Mouse (Mus musculus) CH12.LX (cell line): ENCODE results near the gene Nadk2.

Experiments used
- CTCF ChIP-seq, 2 experiments: IDR thresholded peaks in 1 of 2; conservative IDR thresholded peaks in 1 of 2; 2 replicates each; pipeline ENCODE4 v1.5.1; 2011 to 2012; ENCODE audit warnings: low read depth in 2 of 2, low read length in 2 of 2, improper control_type of control experiment in 1 of 2, inconsistent platforms in 1 of 2, mild to moderate bottlenecking in 1 of 2, moderate library complexity in 1 of 2
- ELF1 ChIP-seq: IDR thresholded peaks from 2 replicates; pipeline ENCODE4 v1.6.1; 2014; ENCODE audit warnings: low read depth, mild to moderate bottlenecking, inconsistent platforms, low read length, improper control_type of control experiment
- EP300 ChIP-seq: IDR thresholded peaks from 2 replicates; pipeline ENCODE4 v1.6.1; 2011; ENCODE audit warnings: low read length, improper control_type of control experiment
- GABPA ChIP-seq: IDR thresholded peaks from 2 replicates; pipeline ENCODE4 v1.6.1; 2012; ENCODE audit warnings: low read depth, low read length, improper control_type of control experiment, inconsistent platforms; ENCODE audit not compliant: insufficient replicate concordance
- JUND ChIP-seq: conservative IDR thresholded peaks from 2 replicates; pipeline ENCODE4 v1.6.1; 2011; ENCODE audit warnings: low read depth, low read length, improper control_type of control experiment
- POLR2A ChIP-seq: IDR thresholded peaks from 2 replicates; pipeline ENCODE4 v1.6.1; 2011; ENCODE audit warnings: low read depth, mild to moderate bottlenecking, improper control_type of control experiment, low read length
- POLR2AphosphoS2 ChIP-seq: IDR thresholded peaks from 2 replicates; pipeline ENCODE4 v1.6.1; 2011; ENCODE audit warnings: low read depth, low read length, improper control_type of control experiment
- ZC3H11A ChIP-seq: IDR thresholded peaks from 2 replicates; pipeline ENCODE4 v1.6.1; 2012; ENCODE audit warnings: low read depth, mild to moderate bottlenecking, inconsistent platforms, low read length, improper control_type of control experiment
- ZMIZ1 ChIP-seq: IDR thresholded peaks from 2 replicates; pipeline ENCODE4 v1.6.1; 2012; ENCODE audit warnings: low read depth, mild to moderate bottlenecking, inconsistent platforms, low read length, improper control_type of control experiment

DNA sequence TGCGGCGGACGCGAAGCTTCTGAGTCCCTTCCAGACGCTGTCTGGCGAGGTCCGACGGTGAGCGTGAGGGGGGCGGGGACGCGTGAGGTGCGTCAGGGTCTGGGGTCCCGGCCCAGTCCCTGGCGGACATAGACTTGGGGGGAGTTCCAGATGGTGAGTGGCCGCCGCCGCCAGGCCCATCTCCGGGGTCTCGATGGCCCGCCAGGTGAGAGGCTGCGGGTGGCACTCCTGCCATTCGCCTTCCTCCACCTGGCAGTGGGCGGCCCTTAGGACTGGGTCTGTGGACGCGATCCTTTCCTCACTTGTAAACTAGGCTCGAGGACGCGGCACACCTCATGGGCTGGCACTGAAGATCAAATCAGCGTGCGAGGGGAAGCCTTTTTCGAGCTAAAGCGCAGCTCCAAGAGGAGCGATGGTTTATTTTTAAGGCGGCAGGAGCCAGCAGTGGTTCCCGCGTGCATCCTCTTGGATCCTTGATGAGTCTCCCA is 69.7 kb downstream of the Nadk2 start:
- no peak for TF ChIP-seq ZC3H11A
- no peak for TF ChIP-seq ZMIZ1
- no peak for TF ChIP-seq ELF1
- no peak for TF ChIP-seq CTCF (conservative IDR thresholded peaks at IDR 0.05 in 1 of 2, IDR thresholded peaks at IDR 0.05 in 1 of 2; ENCODE audit: low read depth in 2 of 2, low read length in 2 of 2)
- no peak for TF ChIP-seq JUND
- no peak for TF ChIP-seq POLR2A
- no peak for TF ChIP-seq EP300
- no peak for TF ChIP-seq POLR2AphosphoS2
- TF ChIP-seq GABPA, result no peak
